Mouse (Mus musculus) heart, postnatal 0 days (tissue): ENCODE results near the gene 4930402H24Rik.

Experiments used
- CTCF ChIP-seq: IDR thresholded peaks from 2 replicates; pipeline ENCODE4 v1.5.1; 2016; ENCODE audit warnings: antibody characterized with exemption, control low read depth, low read depth
- EP300 ChIP-seq: IDR thresholded peaks from 2 replicates; pipeline ENCODE4 v1.6.1; 2016; ENCODE audit warnings: antibody characterized with exemption, low read depth

DNA sequence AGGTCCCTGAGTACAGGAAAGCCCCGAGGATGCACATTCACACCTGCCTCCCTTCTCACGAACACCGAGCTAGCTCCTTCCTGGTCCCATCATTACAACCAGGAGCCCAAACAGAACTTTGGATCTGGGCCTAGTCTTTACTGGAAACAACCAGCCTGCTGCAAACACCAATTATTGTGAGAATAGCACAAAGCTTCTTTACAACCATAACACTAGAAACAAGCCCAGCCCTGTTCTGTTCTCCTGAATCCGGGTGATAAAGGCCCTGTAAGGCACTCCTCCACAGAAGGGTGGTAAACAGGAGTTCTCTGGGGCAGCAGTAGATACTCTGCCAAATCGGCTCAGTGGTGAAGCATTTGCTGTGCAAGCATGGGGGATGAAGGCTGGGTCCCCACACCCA lies 170.9 kb downstream of the 4930402H24Rik start:
- no peak for TF ChIP-seq CTCF
- no peak for TF ChIP-seq EP300
